Mouse (Mus musculus): ENCODE results near the gene Cntrob.
"Not testable (repeated sequence)": the region's sequence is repeated elsewhere in the genome, so short reads cannot be mapped to it uniquely, and the experiment has no call there.

Gene Cntrob

DNA sequence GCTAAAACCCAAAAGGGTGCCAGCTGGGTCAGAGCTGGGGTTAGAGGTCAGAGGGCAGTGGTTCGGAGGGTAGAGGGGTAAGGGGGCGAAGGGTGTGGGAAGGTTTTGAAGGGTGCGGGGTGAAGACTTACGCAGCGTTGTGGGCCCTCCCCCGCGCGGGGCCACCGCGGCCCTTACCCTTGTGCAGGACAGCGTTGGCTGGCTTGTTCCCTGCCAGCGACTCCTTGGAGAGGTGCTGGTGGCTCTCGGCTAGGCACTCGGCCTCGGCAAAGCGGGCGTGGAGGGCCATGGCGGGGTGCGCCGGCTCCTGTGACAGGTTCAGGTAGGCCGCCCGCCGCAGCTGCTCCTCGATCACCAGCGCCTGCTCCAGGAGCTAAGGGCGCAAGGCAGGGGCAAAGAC is 22.9 kb upstream of the Cntrob start:
- no peak for DNase-seq (ENCODE audit: extremely low read depth, insufficient read length, low spot score)

DNA sequence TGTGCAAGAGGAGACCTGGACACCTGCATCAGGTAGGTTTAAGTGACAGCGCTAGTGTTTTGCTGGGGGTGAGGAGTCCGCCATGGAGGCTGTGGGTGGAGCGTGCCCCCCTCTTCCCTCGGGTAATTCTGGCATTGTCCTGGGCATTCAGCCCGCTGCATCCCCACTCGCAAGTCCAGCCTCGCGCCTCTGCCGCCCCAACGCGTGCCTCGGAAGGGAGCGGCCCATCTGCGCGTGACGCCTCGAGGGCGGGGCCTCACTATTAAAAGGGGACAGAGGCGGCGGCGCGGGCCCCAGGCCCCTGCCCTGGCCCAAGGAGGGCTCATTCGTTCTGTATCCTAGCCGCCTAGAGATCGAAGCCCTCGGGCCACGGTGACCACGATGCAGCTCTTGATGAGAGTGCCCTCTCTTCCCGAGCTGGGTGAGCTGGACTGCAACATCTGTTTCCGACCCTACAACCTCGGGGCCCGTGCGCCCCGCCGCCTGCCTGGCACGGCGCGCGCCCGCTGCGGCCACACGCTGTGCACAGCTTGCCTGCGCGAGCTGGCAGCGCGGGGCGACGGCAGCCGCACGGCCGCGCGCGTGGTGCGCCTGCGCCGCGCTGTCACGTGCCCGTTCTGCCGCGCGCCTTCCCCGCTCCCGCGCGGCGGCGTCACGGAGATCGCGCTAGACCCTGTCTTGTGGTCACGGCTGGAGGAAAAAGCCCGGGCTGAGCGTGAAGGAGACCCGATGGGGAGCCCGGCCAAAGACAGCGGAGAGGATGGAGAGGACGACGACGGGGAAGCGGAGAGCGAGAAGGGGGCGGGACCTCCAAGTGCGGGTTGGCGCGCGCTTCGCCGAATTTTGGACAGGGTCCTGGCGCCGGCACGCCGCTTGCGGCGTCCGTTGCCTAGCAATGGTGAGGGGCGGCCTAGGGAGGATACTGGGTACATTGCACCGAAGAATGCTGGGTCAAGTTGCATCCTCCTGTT is 16.9 kb upstream of the Cntrob start, which contains the start of gene Rnf227:
TSS of gene Rnf227 (plus strand) at position 301 of the 971 bp plus-strand sequence.
- no peak for DNase-seq (ENCODE audit: extremely low read depth, insufficient read length, low spot score)

DNA sequence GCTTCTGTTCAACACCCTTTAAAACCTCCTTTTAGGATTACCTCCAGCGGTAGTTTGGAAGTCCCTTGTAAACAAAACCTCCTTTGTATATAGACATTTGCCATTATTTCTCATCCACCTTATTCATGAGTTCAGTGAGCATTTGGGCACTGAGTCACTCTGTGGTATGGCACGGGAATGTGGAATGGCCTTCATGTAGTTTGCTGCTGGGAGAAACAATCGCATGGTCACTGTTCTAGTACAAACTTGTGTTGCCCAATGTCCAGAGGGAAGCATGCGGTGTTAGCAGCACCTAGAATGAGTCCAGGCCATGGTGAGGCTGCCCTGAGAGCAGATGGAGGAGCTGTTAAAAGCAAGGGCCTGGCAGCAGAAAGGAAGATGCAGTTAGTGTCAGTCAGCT is 11.2 kb upstream of the Cntrob start:
- peak; percentile 76 for DNase-seq (ENCODE audit: extremely low read depth, insufficient read length, low spot score)

DNA sequence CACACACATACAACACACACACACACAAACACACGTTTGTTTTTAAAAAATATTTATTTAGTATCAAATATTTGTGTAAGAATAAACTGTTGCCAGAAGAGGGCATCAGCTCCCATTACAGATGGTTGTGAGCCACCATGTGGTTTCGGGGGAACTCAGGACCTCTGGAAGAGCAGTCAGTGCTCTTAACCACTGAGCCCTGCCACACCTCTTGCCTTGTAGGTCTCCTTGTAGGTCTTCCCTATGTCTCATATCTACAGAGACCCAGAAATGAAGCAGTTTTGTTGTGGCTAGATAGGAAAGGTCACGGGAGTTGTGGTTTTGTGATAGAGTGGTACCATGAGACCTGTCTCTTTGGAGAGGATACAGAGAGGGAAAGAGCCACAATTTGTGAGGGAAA is 10.3 kb upstream of the Cntrob start:
- DNase-seq (ENCODE audit: extremely low read depth, insufficient read length, low spot score) = no peak

DNA sequence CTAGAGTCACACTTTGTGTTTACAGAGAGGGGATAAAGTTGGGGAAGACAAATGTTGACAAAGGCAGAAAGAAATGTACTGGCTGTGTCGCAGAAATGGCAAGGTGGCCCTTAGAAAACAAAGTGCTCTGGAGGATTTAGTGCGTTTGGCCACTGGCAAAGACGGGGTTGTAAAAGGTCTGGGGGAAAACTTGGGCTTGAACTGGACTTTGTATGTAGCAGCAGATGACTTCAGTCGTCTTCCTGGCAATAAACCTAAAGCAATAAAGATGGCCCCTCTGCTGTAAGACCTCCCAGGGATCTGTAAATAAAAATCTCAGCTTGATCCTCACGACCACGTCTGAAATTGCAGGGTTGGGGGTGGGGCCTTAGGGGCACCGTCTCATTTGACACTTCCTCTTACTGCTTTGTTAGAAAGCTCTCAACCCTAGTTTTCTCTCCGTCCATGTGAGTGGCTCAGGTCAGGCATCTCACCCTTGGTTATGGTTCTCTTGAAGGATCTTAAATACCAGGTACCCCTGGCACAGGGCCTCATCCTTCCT is 9.2 kb upstream of the Cntrob start:
- no peak for DNase-seq (ENCODE audit: extremely low read depth, insufficient read length, low spot score)

DNA sequence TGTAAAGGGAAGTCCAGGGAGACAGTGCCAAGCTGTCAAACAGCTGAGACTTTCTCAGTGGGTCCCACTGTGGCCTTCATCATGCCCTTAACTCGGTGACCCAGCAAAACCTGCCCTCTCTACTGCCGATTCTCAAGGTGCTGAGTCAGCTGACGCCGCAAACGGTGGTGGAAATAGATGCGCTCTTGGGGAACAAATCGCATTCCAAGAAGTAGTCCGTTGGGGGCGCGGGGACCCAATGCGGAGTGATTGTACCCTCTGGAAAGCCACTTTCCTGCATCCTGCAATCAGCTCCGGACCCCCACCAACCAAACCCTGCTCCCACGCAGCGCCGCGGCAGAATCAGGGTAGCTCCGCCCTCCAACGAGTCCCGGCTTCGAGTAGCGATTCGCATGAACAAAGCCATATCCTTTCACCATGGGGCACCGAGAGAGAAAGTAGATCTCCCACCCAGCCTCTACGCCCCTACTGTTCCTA is 8.4 kb upstream of the Cntrob start:
- DNase-seq (ENCODE audit: extremely low read depth, insufficient read length, low spot score) = no peak

DNA sequence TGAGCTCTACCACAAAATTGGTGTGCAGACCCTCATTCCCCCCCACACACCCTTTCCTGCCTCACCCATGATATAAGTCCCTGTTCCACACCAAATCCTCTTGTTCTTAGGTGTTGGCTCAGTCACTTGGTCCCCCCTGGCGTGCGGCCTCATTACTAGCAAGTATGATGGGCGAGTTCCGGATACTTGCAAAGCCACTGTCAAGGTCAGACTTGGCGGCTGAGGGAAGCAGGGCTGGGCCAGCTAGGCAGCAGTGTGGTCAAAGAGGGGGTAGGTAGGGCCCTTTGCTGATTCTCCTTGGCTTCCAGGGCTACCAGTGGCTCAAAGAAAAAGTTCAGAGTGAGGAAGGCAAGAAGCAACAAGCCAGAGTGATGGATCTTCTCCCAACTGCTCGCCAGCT is 7.6 kb upstream of the Cntrob start:
- DNase-seq (ENCODE audit: extremely low read depth, insufficient read length, low spot score) = no peak

DNA sequence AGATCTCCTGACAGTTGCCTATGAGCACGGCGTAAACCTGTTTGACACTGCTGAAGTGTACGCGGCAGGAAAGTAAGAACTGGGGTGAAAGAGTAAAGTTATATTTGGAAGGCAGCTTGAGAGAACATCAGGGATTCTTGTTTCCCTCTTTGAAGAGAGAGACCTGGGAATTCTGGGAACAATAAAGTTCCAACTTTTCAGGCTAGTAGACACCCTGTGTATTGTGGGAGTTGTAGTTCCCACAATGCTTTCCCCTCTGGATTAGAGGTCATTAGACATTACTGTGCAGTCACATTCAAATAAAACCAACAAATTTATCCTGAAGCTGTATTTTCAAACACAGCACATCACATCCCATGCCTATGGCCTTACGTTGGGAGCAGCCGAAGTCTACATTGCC is 4.9 kb upstream of the Cntrob start:
- no peak for DNase-seq (ENCODE audit: extremely low read depth, insufficient read length, low spot score)

DNA sequence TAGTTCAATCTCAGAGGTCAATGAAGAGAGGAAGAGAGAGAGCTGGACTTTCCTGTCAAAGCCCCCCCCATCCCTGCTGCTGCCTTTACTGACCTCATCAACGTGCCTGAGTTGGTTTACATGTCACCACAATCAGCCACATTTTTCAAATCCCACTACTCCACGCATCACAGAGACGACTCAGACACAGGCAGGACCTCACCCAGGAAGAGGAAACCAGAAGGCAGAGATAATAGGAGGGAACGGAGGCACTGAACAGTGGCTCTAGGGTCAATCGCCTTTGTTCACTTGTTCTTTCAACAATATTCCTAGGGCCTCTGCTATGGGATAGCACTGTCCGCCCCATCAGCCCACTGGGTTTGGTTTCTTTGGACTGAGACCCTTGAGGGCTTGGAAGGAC is 4.1 kb upstream of the Cntrob start:
- DNase-seq (ENCODE audit: extremely low read depth, insufficient read length, low spot score) = no peak

DNA sequence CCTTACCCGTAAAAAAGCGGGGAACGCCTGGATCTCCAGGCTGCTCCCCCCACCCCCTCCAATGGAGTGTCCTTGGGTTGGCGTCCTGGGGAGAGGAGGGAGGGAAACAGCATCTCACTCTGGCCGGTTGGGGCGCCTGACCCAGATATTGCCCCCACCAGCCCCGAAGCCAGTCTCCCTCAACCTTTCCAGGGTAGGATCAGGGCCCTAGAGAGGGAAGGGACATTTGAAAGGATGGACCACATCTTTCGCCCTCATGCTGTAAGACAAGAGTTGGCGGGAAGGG is 3.5 kb upstream of the Cntrob start:
- no peak for DNase-seq (ENCODE audit: extremely low read depth, insufficient read length, low spot score)

DNA sequence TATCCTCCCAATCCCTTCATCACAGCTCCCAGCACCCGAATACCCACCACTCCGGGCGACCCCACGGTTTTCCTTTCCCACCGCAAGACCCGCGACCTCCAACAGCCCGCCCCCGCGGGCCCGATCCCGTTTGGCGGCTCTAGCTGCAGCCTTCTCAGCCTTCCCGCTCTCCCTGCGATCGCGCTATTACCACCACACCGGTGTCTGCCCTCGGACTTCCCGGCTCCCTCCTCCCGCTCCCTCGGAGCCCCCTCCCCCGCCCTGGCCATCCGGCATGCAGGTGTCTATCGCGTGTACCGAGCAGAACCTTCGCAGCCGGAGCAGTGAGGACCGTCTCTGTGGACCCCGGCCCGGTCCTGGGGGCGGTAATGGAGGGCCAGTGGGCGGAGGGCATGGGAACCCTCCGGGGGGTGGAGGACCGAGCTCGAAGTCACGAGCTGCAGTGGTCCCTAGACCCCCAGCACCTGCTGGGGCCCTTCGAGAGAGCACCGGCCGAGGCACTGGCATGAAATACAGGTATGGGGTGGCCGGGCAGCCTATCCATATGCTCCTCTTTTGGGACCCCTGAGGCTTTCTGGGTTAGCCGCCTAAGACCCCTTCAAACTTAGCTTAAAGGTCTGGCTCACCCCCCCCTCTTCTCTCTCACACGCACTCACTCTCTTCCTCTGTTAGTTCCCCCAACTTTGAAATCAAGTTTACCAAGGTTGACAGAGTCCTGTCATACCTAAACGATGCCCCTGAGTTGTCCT is 3.0 kb upstream of the Cntrob start:
- DNase-seq (ENCODE audit: extremely low read depth, insufficient read length, low spot score) = no peak

DNA sequence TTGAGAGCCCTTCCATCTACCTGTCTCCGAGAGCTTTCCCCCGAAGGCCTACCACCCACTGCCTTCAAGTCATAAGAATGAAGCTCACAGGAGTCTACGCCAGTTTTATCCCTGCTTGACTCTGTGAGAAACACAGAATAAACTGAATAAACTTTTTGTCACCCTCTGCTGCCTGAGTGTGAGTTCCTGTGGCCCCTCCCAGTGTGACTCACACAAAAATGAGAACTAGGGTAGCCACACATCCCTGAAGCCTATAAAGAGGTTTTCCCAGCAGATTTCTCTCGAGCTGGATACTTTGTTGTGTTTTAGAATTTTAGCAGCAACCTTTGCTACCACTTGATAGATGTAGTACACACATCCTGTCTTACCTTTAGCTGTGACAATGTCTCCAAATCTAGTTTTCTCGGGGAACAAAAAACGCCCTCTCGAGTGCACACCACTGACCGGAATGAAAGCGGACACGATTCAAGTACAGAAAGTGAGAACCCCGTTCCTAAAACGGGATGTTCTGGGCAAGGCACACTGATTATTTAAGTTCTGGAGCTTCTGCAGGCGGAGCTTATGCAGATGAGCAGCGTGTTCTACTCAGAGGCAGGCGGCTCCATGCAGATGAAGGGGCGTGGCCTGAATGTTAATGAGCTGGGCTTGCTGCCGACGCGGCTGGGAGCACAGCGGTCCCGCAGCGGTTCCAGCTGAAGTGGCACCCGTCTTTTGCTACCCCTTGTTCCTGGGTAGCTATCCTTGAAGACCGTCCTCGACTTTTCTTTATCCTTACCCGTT is 2.2 kb upstream of the Cntrob start, which contains the start of gene Kcnab3:
TSS of gene Kcnab3 (plus strand) at position 631 of the 780 bp plus-strand sequence.
- peak; percentile 72 for DNase-seq (ENCODE audit: extremely low read depth, insufficient read length, low spot score)

DNA sequence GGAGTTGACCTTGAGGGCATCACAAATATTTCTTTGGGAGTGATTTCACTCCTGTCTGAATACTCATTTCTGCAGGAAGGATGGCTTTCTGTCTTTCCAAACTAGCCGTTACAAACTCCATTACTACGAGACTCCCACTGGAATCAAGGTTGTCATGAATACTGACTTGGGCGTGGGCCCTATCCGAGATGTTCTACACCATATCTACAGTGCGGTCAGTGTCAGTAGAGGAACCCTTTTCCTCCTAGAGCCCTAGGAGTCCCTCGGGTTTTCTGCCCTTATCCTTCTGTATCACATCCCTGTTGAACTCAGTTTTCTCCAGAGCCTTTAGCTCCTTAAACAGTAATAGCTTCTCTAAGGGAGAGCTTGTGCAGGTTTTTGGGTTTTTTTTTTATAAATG is 1.2 kb upstream of the Cntrob start:
- no peak for DNase-seq (ENCODE audit: extremely low read depth, insufficient read length, low spot score)

DNA sequence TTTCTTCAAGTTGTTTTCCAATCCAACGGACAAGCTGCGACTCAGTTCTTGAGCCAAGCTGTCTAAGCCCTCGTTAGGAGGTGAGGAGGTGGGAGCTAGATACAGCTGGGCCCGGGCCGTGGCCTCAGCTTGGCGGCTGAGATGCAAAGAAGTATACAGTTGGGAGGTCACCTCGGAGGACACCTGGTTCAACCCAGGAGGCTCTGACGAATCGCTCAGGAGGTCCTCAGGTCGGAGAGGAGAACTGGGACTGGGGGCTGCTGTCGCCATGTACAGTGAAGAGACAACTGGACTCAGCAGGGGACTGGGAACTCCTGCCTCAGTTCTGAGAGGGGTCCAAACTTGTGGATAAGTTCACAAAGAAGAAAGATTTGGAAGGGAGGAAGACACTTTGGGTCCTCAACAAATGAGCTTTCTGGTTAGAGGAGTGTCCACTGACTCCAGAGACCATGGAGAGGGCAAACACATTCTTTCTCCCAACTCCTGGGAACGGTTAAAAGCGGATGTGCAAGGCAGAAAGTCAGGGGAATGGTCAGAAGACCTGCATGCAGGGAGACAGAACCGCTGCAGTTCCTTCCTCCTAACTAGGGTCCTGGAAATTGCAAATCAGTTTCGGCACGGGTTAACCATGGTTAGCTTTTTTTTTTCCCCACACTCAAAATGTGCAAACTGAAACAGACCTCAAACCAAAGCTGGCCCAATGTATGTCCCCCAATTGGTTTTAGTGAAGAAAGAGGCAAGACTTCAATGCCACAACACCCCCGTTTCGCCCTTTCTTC is 693 bp downstream of the Cntrob start:
- no peak for DNase-seq (ENCODE audit: extremely low read depth, insufficient read length, low spot score)

DNA sequence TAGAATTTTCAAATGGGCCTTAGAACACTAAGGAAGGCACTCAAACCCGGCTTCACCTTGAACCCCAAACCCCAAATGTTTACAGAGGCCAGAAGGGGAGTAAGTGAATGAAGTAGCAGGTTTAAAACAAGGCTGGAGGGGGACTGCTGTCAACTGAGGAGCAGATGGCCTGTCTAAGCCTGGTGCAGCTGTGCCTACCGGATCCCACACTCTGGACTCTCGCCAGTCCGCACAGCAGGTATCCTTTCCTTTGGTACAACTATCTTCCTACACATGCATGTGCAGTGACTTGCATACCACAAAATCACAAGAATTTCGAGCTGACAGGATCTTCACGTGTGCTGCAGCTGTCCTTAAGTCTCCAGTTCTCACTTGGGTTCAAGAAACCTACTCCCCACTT is 1.6 kb downstream of the Cntrob start:
- no peak for DNase-seq (ENCODE audit: extremely low read depth, insufficient read length, low spot score)

DNA sequence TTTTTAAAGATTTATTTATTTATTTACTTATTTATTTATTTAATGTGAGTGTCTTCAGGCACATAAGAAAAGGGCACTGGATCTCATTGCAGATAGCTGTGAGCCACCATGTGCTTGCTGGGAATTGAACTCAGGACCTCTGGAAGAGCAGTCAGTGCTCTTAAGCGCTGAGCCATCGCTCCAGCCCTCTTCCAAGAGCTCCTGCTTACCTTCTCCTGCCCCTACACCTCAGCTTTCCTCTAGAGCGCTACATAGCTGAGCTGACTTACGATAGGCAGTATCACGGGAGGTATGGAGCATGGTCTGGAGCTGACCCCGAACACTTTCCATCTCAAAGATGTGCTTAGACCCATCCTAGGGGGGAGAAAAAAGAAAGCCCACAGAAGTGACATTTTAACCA is 2.0 kb downstream of the Cntrob start:
- no peak for DNase-seq (ENCODE audit: extremely low read depth, insufficient read length, low spot score)

DNA sequence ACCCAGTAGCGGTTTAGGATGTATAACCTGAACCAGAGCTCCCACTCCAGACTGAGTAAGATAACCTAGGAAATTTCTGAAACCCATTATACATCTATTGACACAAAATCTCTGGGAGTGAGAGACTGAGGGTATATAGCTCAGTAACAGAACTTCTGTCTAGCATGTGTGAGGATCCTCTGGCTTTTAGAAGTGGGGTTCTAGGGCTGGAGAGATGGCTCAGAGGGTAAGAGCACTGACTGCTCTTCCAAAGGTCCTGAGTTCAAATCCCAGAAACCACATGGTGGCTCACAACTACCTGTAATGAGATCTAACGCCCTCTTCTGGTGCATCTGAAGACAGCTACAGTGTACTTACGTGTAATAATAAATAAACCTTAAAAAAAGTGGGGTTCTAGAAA is 5.6 kb downstream of the Cntrob start:
- DNase-seq (ENCODE audit: extremely low read depth, insufficient read length, low spot score) = not testable (repeated sequence)

DNA sequence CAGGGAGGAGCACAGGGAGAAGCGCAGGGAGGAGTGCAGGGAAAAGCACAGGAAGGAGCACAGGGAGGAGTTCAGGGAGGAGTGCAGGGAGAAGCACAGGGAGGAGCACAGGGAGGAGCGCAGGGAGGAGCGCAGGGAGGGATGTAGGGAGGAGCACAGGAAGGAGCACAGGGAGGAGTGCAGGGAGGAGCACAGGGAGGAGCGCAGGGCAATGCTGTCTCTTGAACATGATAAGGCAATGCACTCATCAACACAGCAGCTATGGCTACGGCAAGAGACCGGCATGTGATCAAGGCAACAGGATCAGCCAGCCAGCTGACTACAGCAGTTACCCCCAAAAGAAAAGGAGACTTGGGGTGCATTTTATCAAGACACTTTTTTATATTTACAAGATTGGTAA is 7.2 kb downstream of the Cntrob start:
- no peak for DNase-seq (ENCODE audit: extremely low read depth, insufficient read length, low spot score)

DNA sequence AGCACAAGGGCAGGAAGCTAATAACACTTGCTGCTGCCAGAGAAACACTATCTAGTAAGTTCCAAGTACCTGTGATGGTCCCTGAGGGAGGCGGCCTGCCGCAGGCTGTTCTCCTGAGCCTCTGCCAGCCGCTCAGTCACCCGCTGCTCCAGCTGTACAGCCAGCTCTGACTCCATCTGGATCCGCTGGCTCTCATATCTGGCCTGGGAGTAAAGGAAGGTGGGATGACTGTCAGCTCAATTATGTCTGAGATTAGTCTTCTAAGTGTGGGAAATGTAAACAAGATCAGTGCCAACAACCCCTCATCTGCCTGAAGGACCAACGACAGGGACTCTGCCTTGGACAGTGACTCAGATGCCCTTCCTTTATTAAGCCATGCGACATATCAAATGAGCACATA is 12.3 kb downstream of the Cntrob start:
- no peak for DNase-seq (ENCODE audit: extremely low read depth, insufficient read length, low spot score)

DNA sequence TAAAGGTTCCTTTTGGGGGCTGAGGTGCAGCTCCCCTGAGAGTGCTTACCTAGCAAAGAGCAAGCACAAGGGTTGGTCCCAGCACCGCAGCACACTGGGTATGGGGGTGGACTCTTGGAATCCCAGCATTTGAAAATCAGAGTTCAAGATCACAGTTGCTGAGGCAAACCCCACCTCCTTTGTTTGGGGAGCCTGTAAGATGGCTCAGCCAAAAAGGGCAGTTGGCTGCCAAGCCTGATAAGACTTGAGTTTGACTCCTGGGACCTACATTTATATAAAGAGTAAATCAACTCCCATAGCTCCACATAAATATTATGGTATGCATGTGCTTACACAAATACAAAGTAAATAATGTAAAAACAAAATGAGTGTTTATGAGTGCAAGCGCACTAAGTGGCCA is 17.5 kb downstream of the Cntrob start:
- no peak for DNase-seq (ENCODE audit: extremely low read depth, insufficient read length, low spot score)
